Mouse (Mus musculus) neural tube, embryonic 13.5 days (tissue): ENCODE measurements around the gene Rpl3. TPM values are rescaled to one million over a fixed set of nuclear protein-coding genes. Genes with fewer than 3 reads are reported as not detected.

Experiments used
- ATAC-seq: fragments of 200-750 bp; cut with Nextera tagmentation; 2 replicates; pipeline ENCODE4 v1.8.0; 2017; ENCODE audit warnings: low read depth, mild to moderate bottlenecking, moderate TSS enrichment, moderate library complexity
- H3K27ac ChIP-seq: fragments of 300-500 bp; sonication (generic); replicated peaks from 2 replicates; pipeline ENCODE4 v1.5.1; 2015; ENCODE audit warnings: moderate library complexity, mild to moderate bottlenecking, inconsistent platforms
- H3K27me3 ChIP-seq: fragments of 300-500 bp; sonication (generic); 2 replicates; pipeline ENCODE4 v1.6.1; 2015; ENCODE audit warnings: mild to moderate bottlenecking, inconsistent platforms
- H3K36me3 ChIP-seq: fragments of 300-500 bp; sonication (generic); 2 replicates; pipeline ENCODE4 v1.6.1; 2015; ENCODE audit warnings: mild to moderate bottlenecking, inconsistent platforms
- H3K4me1 ChIP-seq: fragments of 300-500 bp; sonication (generic); replicated peaks from 2 replicates; pipeline ENCODE4 v1.6.1; 2015; ENCODE audit warnings: inconsistent platforms
- H3K4me2 ChIP-seq: fragments of 300-500 bp; sonication (generic); 2 replicates; pipeline ENCODE4 v1.6.1; 2015; ENCODE audit warnings: inconsistent platforms, mild to moderate bottlenecking, moderate library complexity
- H3K4me3 ChIP-seq: fragments of 300-500 bp; sonication (generic); 2 replicates; pipeline ENCODE4 v1.5.1; 2015; ENCODE audit warnings: mild to moderate bottlenecking, inconsistent platforms
- H3K9ac ChIP-seq: fragments of 300-500 bp; sonication (generic); 2 replicates; pipeline ENCODE4 v1.6.1; 2015; ENCODE audit warnings: moderate library complexity, mild to moderate bottlenecking, inconsistent platforms
- H3K9me3 ChIP-seq: fragments of 300-500 bp; sonication (generic); 2 replicates; pipeline ENCODE4 v1.6.1; 2016; ENCODE audit warnings: inconsistent platforms
- WGBS: fragments of 180-500 bp; shearing (Covaris S2); methylation state at CpG from one replicate; pipeline ENCODE4 v1.1.7; 2015; 5-methylcytosine and 5-hydroxymethylcytosine counted together
- polyA plus RNA-seq: library from polyadenylated mRNA; unstranded; fragments of >200 nt; fragmentation: Nextera tagmentation; extraction: Ambion mirVana; gene quantifications from 2 replicates; pipeline ENCODE4 v1.2.1, GENCODE M21; 2015

The Rpl3 gene
- polyA plus RNA-seq, 1 experiment from 2014 or later, result 620 TPM

- H3K27me3 ChIP-seq, result no peaks in the 10 kb centered on the region
- peak overlapping the region; percentile 98 for H3K27ac ChIP-seq
- ATAC-seq, result peak; percentile 54
These were observed 8.9 kb downstream of the Rpl3 start for GRCm38 (mm10) chr15:80082661-80083275.

GRCm38 (mm10) chr15:80081801-80082546, 9.7 kb downstream of the Rpl3 start:
- H3K27ac ChIP-seq, result peak overlapping the region; percentile 98
- H3K4me2 ChIP-seq, result peak overlapping the region; percentile 90
- H3K36me3 ChIP-seq, result peaks cover 51% of the 10 kb centered on the region
- H3K9me3 ChIP-seq, result no peaks in the 10 kb centered on the region
- peaks cover 34% of the 10 kb centered on the region for H3K4me1 ChIP-seq
- WGBS, result 6% methylated on average over 11 of the region's 11 CpGs
- H3K9ac ChIP-seq, result peak overlapping the region; percentile 96
- no peak for ATAC-seq
- H3K27me3 ChIP-seq, result no peaks in the 10 kb centered on the region
- H3K4me3 ChIP-seq, result peak overlapping the region; percentile 80

More at GRCm38 (mm10) chr15:80082661-80083275, 8.9 kb downstream of the Rpl3 start:
- no peaks in the 10 kb centered on the region for H3K9me3 ChIP-seq
- H3K4me2 ChIP-seq, result peak overlapping the region; percentile 90
- peak overlapping the region; percentile 96 for H3K9ac ChIP-seq
- 1% methylated on average over 21 of the region's 21 CpGs for WGBS
- H3K36me3 ChIP-seq, result peaks cover 43% of the 10 kb centered on the region
- H3K4me1 ChIP-seq, result peaks cover 34% of the 10 kb centered on the region
- H3K4me3 ChIP-seq, result peak overlapping the region; percentile 80

GRCm38 (mm10) chr15:80080711-80081615, 10.7 kb downstream of the Rpl3 start:
- Histone ChIP-seq H3K9ac (peak overlapping the region; percentile 96), H3K4me2 (peak overlapping the region; percentile 90), H3K27ac (peak overlapping the region; percentile 23; the same call in 1 of the 2 replicates), H3K4me3 (peak overlapping the region; percentile 80), H3K27me3 (no peaks in the 10 kb centered on the region), H3K36me3 (peaks cover 53% of the 10 kb centered on the region), H3K4me1 (peaks cover 34% of the 10 kb centered on the region), H3K9me3 (no peaks in the 10 kb centered on the region)
- WGBS, result 62% methylated on average over 9 of the region's 9 CpGs
- no peak for ATAC-seq

GRCm38 (mm10) chr15:80079954-80080353, 11.7 kb downstream of the Rpl3 start:
- H3K27me3 ChIP-seq, result no peaks in the 10 kb centered on the region
- WGBS, result 79% methylated on average over 3 of the region's 3 CpGs
- H3K27ac ChIP-seq, result no peak overlapping the region
- peaks cover 53% of the 10 kb centered on the region for H3K36me3 ChIP-seq
- no peak for ATAC-seq
- H3K4me2 ChIP-seq, result no peak overlapping the region
- H3K4me3 ChIP-seq, result no peak overlapping the region
- peaks cover 34% of the 10 kb centered on the region for H3K4me1 ChIP-seq
- 0 out of 2 replicates have a peak overlapping the region, but pooled peaks have one; percentile 26 for H3K9ac ChIP-seq
- H3K9me3 ChIP-seq, result no peaks in the 10 kb centered on the region

GRCm38 (mm10) chr15:80079129-80079668, 12.5 kb downstream of the Rpl3 start:
- H3K9me3 ChIP-seq, result no peaks in the 10 kb centered on the region
- H3K4me3 ChIP-seq, result no peak overlapping the region
- 94% methylated on average over 5 of the region's 5 CpGs for whole genome bisulfite sequencing
- H3K27ac ChIP-seq, result no peak overlapping the region
- no peak for ATAC-seq
- no peak overlapping the region for H3K9ac ChIP-seq
- peaks cover 53% of the 10 kb centered on the region for H3K36me3 ChIP-seq
- peaks cover 34% of the 10 kb centered on the region for H3K4me1 ChIP-seq
- H3K27me3 ChIP-seq, result no peaks in the 10 kb centered on the region
- H3K4me2 ChIP-seq, result no peak overlapping the region

- H3K4me1 ChIP-seq, result peaks cover 34% of the 10 kb centered on the region
- no peak for ATAC-seq
- H3K27me3 ChIP-seq, result no peaks in the 10 kb centered on the region
- no peak overlapping the region; the same call in 1 of the 2 replicates for H3K9ac ChIP-seq
- no peak overlapping the region for H3K4me2 ChIP-seq
- peaks cover 53% of the 10 kb centered on the region for H3K36me3 ChIP-seq
- no peak overlapping the region for H3K27ac ChIP-seq
- no peak overlapping the region for H3K4me3 ChIP-seq
- no peaks in the 10 kb centered on the region for H3K9me3 ChIP-seq
- 71% methylated on average over 11 of the region's 11 CpGs for WGBS
These were observed 13.4 kb downstream of the Rpl3 start for GRCm38 (mm10) chr15:80078058-80078814.

- H3K4me1 ChIP-seq, result peaks cover 22% of the 10 kb centered on the region
- no peak overlapping the region for H3K27ac ChIP-seq
- ATAC-seq, result peak; percentile 52
- H3K36me3 ChIP-seq, result peaks cover 47% of the 10 kb centered on the region
- WGBS, result 4% methylated on average over 2 of the region's 2 CpGs
- no peaks in the 10 kb centered on the region for H3K27me3 ChIP-seq
- H3K4me2 ChIP-seq, result no peak overlapping the region
- H3K9me3 ChIP-seq, result no peaks in the 10 kb centered on the region
- H3K9ac ChIP-seq, result no peak overlapping the region
- no peak overlapping the region for H3K4me3 ChIP-seq
These were observed 15.1 kb downstream of the Rpl3 start for GRCm38 (mm10) chr15:80076338-80077136.

GRCm38 (mm10) chr15:80075733-80076337, 15.8 kb downstream of the Rpl3 start:
- Histone ChIP-seq H3K27ac (no peak overlapping the region; the same call in 1 of the 2 replicates), H3K27me3 (no peaks in the 10 kb centered on the region), H3K4me3 (no peak overlapping the region), H3K4me1 (peaks cover 15% of the 10 kb centered on the region), H3K9me3 (no peaks in the 10 kb centered on the region), H3K9ac (0 out of 2 replicates have a peak overlapping the region, but pooled peaks have one; percentile 22), H3K4me2 (no peak overlapping the region), H3K36me3 (peaks cover 40% of the 10 kb centered on the region)
- WGBS, result 30% methylated on average over 5 of the region's 5 CpGs
- no peak for ATAC-seq

GRCm38 (mm10) chr15:80075374-80075694, 16.3 kb downstream of the Rpl3 start:
- Histone ChIP-seq H3K27ac (no peak overlapping the region), H3K9ac (0 out of 2 replicates have a peak overlapping the region, but pooled peaks have one; percentile 22), H3K9me3 (no peaks in the 10 kb centered on the region), H3K4me1 (peaks cover 10% of the 10 kb centered on the region), H3K36me3 (peaks cover 35% of the 10 kb centered on the region), H3K27me3 (no peaks in the 10 kb centered on the region), H3K4me3 (no peak overlapping the region), H3K4me2 (no peak overlapping the region)
- WGBS, result 52% methylated on average over 3 of the region's 3 CpGs
- no peak for ATAC-seq

- 0 out of 2 replicates have a peak overlapping the region, but pooled peaks have one; percentile 22 for H3K9ac ChIP-seq
- H3K36me3 ChIP-seq, result peaks cover 30% of the 10 kb centered on the region
- H3K4me1 ChIP-seq, result peaks cover 5% of the 10 kb centered on the region
- no peaks in the 10 kb centered on the region for H3K27me3 ChIP-seq
- H3K4me2 ChIP-seq, result no peak overlapping the region
- no peak overlapping the region for H3K4me3 ChIP-seq
- no peaks in the 10 kb centered on the region for H3K9me3 ChIP-seq
- WGBS, result 68% methylated on average over 6 of the region's 6 CpGs
- no peak overlapping the region for H3K27ac ChIP-seq
- ATAC-seq, result no peak
These were observed 16.9 kb downstream of the Rpl3 start for GRCm38 (mm10) chr15:80074663-80075373.
